Mouse (Mus musculus) stomach, embryonic 14.5 days (tissue): ENCODE results near the gene Ugt1a2. TPM values are rescaled to one million over a fixed set of nuclear protein-coding genes. Genes with fewer than 3 reads are reported as not detected.

Experiments used
- ATAC-seq: fragments of 200-750 bp; cut with Nextera tagmentation; 2 replicates; pipeline ENCODE4 v1.8.0; 2017; ENCODE audit warnings: low read depth, moderate TSS enrichment; ENCODE audit not compliant: insufficient number of reproducible peaks, insufficient read depth, low FRiP score
- H3K27ac ChIP-seq: fragments of 300-500 bp; sonication (generic); 2 replicates; pipeline ENCODE4 v1.5.1; 2014; ENCODE audit warnings: mild to moderate bottlenecking, low read length, moderate library complexity, mixed read lengths
- H3K27me3 ChIP-seq: fragments of 300-500 bp; sonication (generic); 2 replicates; pipeline ENCODE4 v1.6.1; 2014; ENCODE audit warnings: low read length, control low read depth, mixed read lengths; ENCODE audit not compliant: control insufficient read depth, insufficient read depth
- H3K36me3 ChIP-seq: fragments of 300-500 bp; sonication (generic); 2 replicates; pipeline ENCODE4 v1.6.1; 2014; ENCODE audit warnings: mild to moderate bottlenecking, control low read depth, low read length, moderate library complexity, mixed read lengths; ENCODE audit not compliant: control insufficient read depth, insufficient read depth
- H3K4me1 ChIP-seq: fragments of 300-500 bp; sonication (generic); 2 replicates; pipeline ENCODE4 v1.6.1; 2014; ENCODE audit warnings: low read length, control low read depth, mixed read lengths; ENCODE audit not compliant: control insufficient read depth, insufficient read depth
- H3K4me2 ChIP-seq: fragments of 300-500 bp; sonication (generic); replicated peaks from 2 replicates; pipeline ENCODE4 v1.6.1; 2014; ENCODE audit warnings: low read depth, low read length, control low read depth
- H3K4me3 ChIP-seq: fragments of 300-500 bp; sonication (generic); 2 replicates; pipeline ENCODE4 v1.5.1; 2014; ENCODE audit warnings: low read depth, low read length, control low read depth
- H3K9ac ChIP-seq: fragments of 300-500 bp; sonication (generic); replicated peaks from 2 replicates; pipeline ENCODE4 v1.6.1; 2014; ENCODE audit warnings: low read depth, mild to moderate bottlenecking, control low read depth, low read length, moderate library complexity, mixed read lengths
- H3K9me3 ChIP-seq: fragments of 300-500 bp; sonication (generic); 2 replicates; pipeline ENCODE4 v1.6.1; 2016; ENCODE audit warnings: low read depth, low read length, control low read depth; ENCODE audit not compliant: control insufficient read depth
- WGBS: fragments of 180-500 bp; shearing (Covaris S2); extraction: QIAGEN DNeasy Blood & Tissue Kit; methylation state at CpG from one replicate; pipeline ENCODE4 v1.1.7; 2014; 5-methylcytosine and 5-hydroxymethylcytosine counted together
- polyA plus RNA-seq: library from polyadenylated mRNA; unstranded; fragments of >200 nt; fragmentation: Nextera tagmentation; extraction: Ambion mirVana; gene quantifications from 2 replicates; pipeline ENCODE4 v1.2.1, GENCODE M21; 2014

Ugt1a2 gene
- polyA plus RNA-seq, 1 experiment from 2014 or later, result 0.69 TPM

DNA sequence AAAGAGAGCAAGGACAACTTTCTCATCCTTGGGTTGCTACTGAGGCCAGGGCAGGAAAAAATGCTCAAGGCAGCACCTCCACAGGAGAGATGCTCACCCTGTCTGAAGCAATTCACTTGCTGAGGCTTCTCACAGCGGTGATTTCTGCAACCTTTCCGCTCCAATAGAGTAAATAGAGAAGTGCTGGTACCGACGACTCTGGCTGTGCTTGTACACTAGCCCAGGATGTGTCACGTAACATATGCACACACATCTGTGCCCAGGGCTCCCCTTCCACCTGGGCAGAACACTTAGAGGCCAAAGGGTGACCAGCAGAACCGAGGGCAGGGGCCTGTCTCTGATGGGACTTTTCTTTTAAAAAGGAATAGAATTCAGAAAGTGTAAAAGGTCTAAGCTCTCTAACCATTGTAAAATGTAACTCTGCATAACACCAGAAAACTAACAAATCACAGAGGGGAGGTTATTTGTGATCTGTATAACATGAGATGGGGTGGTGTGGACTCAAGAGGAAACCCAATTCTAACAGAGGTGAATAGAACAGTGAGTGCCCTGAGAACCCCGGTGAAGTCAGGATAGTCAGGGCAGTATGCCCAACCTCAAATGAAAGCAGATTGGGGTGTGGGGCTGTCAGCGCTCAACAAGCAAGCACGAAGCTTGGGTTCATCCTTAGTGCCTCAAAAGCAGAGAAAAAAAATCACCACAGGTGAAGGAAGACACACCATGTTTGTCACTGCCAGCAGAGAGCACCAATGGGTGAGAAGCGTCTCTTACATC lies 60.4 kb downstream of the Ugt1a2 start:
- Histone ChIP-seq H3K27ac (no peak overlapping the region), H3K9me3 (peaks cover 9% of the 10 kb centered on the region; the same call in 1 of the 2 replicates), H3K36me3 (peaks cover 60% of the 10 kb centered on the region), H3K9ac (no peak overlapping the region), H3K4me2 (no peak overlapping the region), H3K4me3 (no peak overlapping the region), H3K4me1 (peaks cover 4% of the 10 kb centered on the region; the same call in 1 of the 2 replicates), H3K27me3 (no peaks in the 10 kb centered on the region)
- ATAC-seq, result no peak
- WGBS, result 81% methylated on average over 10 of the region's 10 CpGs

DNA sequence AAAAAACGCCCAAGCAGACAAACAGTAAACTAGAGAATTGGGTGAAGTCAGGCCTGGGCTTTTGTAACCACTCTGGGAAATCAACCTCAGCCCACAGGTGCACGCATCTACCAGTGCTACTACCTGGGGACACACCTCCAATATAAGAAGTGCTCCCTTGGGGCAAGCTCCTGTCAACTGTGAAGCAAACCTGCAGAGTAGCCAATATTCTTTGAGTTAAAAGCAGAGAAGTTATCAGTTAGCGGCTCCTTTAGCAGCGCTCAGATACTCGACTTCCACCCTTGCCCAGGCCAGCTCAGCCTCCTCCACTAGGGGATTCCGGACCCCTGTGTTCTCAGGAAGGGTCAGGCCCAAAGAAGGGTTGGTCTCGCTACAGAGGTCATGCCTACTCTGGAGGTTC lies 61.3 kb downstream of the Ugt1a2 start:
- 84% methylated on average over 7 of the region's 7 CpGs for WGBS
- Histone ChIP-seq H3K9ac (no peak overlapping the region), H3K27me3 (no peaks in the 10 kb centered on the region), H3K27ac (no peak overlapping the region), H3K36me3 (peaks cover 69% of the 10 kb centered on the region), H3K4me3 (no peak overlapping the region), H3K4me2 (no peak overlapping the region), H3K4me1 (peaks cover 4% of the 10 kb centered on the region; the same call in 1 of the 2 replicates), H3K9me3 (no peaks in the 10 kb centered on the region; the same call in 1 of the 2 replicates)
- no peak for ATAC-seq

DNA sequence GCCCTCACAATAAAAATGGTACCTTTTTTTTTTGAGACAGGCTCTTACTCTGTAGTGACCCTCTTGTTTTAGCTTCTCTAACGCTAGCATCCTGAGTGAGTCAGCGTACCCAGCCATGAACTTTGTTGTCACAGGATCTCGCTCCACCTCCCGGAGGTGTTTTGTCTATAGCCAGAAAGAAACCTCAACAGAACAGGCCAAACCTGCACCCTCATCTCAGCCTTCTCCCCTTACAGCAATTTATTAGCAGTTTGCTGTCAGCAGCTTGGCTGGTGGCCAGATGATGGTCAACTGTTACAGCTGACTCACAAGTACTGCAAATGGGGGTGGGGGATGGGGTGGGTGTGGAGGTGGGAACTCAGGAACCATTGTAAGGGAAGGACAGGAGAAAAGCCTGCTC lies 61.9 kb downstream of the Ugt1a2 start:
- Histone ChIP-seq H3K9me3 (no peaks in the 10 kb centered on the region; the same call in 1 of the 2 replicates), H3K4me3 (no peak overlapping the region), H3K4me1 (peaks cover 4% of the 10 kb centered on the region; the same call in 1 of the 2 replicates), H3K9ac (no peak overlapping the region), H3K27me3 (no peaks in the 10 kb centered on the region), H3K4me2 (no peak overlapping the region), H3K27ac (peak overlapping the region; percentile 0; the same call in 1 of the 2 replicates), H3K36me3 (peaks cover 74% of the 10 kb centered on the region)
- peak; percentile 10 for ATAC-seq
- WGBS, result 58% methylated on average over 4 of the region's 4 CpGs

DNA sequence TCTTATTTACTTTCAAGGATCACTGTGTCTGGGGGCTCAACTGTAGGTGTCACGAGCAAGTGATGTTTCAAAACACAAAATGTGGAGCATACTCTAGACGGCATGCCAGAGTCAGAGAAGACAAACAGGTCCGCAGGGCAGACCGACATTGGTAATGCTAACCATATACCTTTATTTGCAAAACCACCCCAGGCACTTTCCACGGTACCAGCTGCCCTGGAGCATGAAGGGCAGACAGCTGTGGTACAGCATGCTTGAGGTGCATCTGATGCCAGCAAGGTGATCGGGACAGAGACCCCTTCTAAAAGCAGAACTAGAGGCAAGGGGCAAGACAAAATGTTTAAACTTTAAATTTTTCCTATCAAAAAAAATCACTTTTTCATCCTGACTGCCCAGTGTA lies 62.6 kb downstream of the Ugt1a2 start:
- no peak for ATAC-seq
- H3K9me3 ChIP-seq, result no peaks in the 10 kb centered on the region; the same call in 1 of the 2 replicates
- H3K36me3 ChIP-seq, result peaks cover 82% of the 10 kb centered on the region
- H3K4me2 ChIP-seq, result no peak overlapping the region
- H3K27me3 ChIP-seq, result no peaks in the 10 kb centered on the region
- H3K9ac ChIP-seq, result no peak overlapping the region
- H3K4me3 ChIP-seq, result no peak overlapping the region
- peaks cover 4% of the 10 kb centered on the region; the same call in 1 of the 2 replicates for H3K4me1 ChIP-seq
- 70% methylated on average over 6 of the region's 6 CpGs for WGBS
- peak overlapping the region; percentile 0; the same call in 1 of the 2 replicates for H3K27ac ChIP-seq

DNA sequence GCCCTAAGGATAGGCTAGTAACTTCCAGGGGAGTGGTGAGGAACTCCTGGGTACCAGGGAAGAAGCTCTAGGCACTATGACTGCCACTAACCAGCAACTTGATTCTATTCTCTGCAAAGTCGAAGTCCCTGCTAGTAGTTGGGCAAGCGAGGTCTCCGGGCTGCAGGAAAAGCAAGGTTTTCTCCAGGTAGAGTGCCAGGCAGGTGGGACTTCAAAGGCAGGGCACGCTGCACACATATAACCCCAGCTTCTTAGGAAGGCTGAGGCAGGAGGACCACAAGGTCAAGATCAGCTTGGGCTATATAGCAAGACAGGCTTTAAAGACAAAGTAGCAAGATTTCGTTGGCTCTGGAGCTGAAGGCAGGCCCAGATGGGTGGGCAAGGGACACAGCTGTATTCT lies 63.4 kb downstream of the Ugt1a2 start:
- Histone ChIP-seq H3K4me2 (no peak overlapping the region), H3K27me3 (no peaks in the 10 kb centered on the region), H3K9ac (no peak overlapping the region), H3K4me1 (peaks cover 4% of the 10 kb centered on the region; the same call in 1 of the 2 replicates), H3K36me3 (peaks cover 90% of the 10 kb centered on the region), H3K27ac (no peak overlapping the region), H3K9me3 (no peaks in the 10 kb centered on the region; the same call in 1 of the 2 replicates), H3K4me3 (no peak overlapping the region)
- 92% methylated on average over 5 of the region's 5 CpGs for WGBS
- ATAC-seq, result no peak

DNA sequence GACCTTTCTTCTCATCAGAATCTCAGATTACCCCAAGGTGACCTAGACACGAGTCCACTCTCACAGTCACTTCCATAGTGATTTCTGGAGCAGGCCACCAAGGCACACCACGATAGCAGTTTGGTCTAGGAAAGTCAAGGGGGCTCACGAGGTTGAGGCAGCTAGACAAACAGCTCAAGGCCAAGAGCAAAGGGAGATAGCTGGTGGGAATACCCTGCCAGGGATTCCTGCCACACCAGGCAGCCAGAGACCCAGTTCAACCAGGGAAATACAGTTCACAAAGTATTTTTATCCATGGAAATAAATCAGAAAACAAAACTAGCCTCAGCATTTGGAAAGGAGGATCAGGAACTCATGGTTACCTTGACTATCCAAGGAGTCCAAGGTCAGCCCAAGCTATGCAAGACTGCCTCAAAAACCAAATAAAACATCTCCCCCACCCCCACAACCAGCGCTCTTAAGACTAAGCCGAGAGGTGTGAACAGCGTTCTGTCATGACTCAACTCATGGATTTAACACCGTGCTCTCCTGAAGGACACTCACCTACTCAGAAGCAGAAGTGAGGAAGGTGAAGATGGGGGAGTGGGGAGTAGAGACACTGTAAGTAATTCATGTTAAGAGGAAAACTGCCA lies 64.0 kb downstream of the Ugt1a2 start:
- 87% methylated on average over 7 of the region's 7 CpGs for WGBS
- peaks cover 4% of the 10 kb centered on the region; the same call in 1 of the 2 replicates for H3K4me1 ChIP-seq
- H3K27me3 ChIP-seq, result no peaks in the 10 kb centered on the region

DNA sequence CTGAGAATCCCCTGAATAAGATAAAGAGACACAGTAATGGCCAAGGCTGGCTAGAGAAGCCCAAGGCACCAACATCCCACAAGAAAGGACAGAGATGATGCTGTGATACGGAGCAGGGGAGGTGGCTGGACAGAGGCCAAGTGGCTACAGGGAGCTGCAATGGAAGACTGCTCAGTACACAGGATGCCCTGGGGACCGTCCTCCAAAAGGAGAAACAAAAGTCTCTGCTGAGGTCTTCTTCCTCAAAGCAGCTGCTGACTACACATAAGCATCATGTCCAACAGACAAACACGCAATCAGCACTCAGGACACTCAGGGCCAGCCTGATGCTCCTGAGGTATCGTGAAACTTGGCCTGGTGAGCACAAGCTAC lies 64.5 kb downstream of the Ugt1a2 start:
- Histone ChIP-seq H3K4me3 (no peak overlapping the region), H3K9me3 (no peaks in the 10 kb centered on the region; the same call in 1 of the 2 replicates), H3K4me1 (peaks cover 4% of the 10 kb centered on the region; the same call in 1 of the 2 replicates), H3K4me2 (no peak overlapping the region), H3K36me3 (peaks cover 99% of the 10 kb centered on the region), H3K27ac (no peak overlapping the region), H3K27me3 (no peaks in the 10 kb centered on the region), H3K9ac (no peak overlapping the region)
- no peak for ATAC-seq
- WGBS, result 75% methylated on average over 4 of the region's 4 CpGs

More for the DNA sequence above, 64.0 kb downstream of the Ugt1a2 start:
- Histone ChIP-seq H3K27ac (no peak overlapping the region), H3K36me3 (peaks cover 95% of the 10 kb centered on the region), H3K4me3 (no peak overlapping the region), H3K9me3 (no peaks in the 10 kb centered on the region; the same call in 1 of the 2 replicates), H3K9ac (no peak overlapping the region), H3K4me2 (no peak overlapping the region)
- no peak for ATAC-seq

DNA sequence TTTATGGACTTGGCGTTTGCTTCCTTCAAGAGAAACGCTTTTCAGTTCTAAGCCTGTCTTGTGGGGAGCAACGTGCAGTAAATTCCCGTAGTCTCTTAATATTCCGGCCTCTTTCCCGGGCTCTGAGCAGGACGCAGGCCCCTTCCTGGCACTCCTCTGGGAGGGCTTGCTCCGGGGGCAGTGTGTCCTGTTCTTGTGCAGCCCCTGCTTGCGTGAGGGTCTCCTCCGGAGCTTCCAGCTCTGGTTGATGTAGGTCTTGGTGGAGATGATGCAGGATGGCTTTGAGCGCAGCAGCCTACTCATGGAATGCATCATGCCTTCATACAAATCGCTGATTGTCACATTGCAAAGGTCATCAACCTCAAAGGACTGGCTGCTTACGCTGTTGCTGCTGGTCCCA lies 65.7 kb downstream of the Ugt1a2 start:
- H3K4me1 ChIP-seq, result peaks cover 4% of the 10 kb centered on the region; the same call in 1 of the 2 replicates
- H3K9me3 ChIP-seq, result no peaks in the 10 kb centered on the region; the same call in 1 of the 2 replicates
- H3K9ac ChIP-seq, result no peak overlapping the region
- H3K4me3 ChIP-seq, result no peak overlapping the region
- no peaks in the 10 kb centered on the region for H3K27me3 ChIP-seq
- peaks cover 90% of the 10 kb centered on the region for H3K36me3 ChIP-seq
- ATAC-seq, result no peak
- WGBS, result 90% methylated on average over 13 of the region's 13 CpGs
- no peak overlapping the region for H3K27ac ChIP-seq
- no peak overlapping the region for H3K4me2 ChIP-seq
